Mouse (Mus musculus): Measurements from ENCODE around the gene Fam178b.

The Fam178b gene

GRCm38 (mm10) chr1:36588476-36589450, 94.2 kb downstream of the Fam178b start:
- peak; percentile 59 for DNase-seq (ENCODE audit: extremely low spot score)

- DNase-seq (ENCODE audit: extremely low spot score), result no peak
Observed at GRCm38 (mm10) chr1:36587860-36588259, 95.1 kb downstream of the Fam178b start.

- peak; percentile 36 for DNase-seq (ENCODE audit: extremely low spot score)
Observed at GRCm38 (mm10) chr1:36586288-36586687, 96.7 kb downstream of the Fam178b start.

GRCm38 (mm10) chr1:36583408-36584116, 99.4 kb downstream of the Fam178b start:
- no peak for DNase-seq (ENCODE audit: extremely low spot score)

GRCm38 (mm10) chr1:36582211-36582610, 100.8 kb downstream of the Fam178b start:
- DNase-seq (ENCODE audit: extremely low spot score), result no peak

GRCm38 (mm10) chr1:36581260-36581659, 101.7 kb downstream of the Fam178b start:
- DNase-seq (ENCODE audit: extremely low spot score), result no peak

GRCm38 (mm10) chr1:36580384-36581207, 102.4 kb downstream of the Fam178b start:
- peak; percentile 81 for DNase-seq (ENCODE audit: extremely low spot score)

- DNase-seq (ENCODE audit: extremely low spot score), result no peak
Observed at GRCm38 (mm10) chr1:36579974-36580383, 103.0 kb downstream of the Fam178b start.

GRCm38 (mm10) chr1:36576991-36577675, 105.8 kb downstream of the Fam178b start:
- no peak for DNase-seq (ENCODE audit: extremely low spot score)

GRCm38 (mm10) chr1:36575347-36575746, 107.6 kb downstream of the Fam178b start:
- no peak for DNase-seq (ENCODE audit: extremely low spot score)

- DNase-seq (ENCODE audit: extremely low spot score), result no peak
Observed at GRCm38 (mm10) chr1:36574196-36574955, 108.6 kb downstream of the Fam178b start.

GRCm38 (mm10) chr1:36573524-36573923, 109.5 kb downstream of the Fam178b start:
- DNase-seq (ENCODE audit: extremely low spot score), result no peak

GRCm38 (mm10) chr1:36572709-36573108, 110.3 kb downstream of the Fam178b start:
- no peak for DNase-seq (ENCODE audit: extremely low spot score)

GRCm38 (mm10) chr1:36572140-36572700, 110.8 kb downstream of the Fam178b start:
- DNase-seq (ENCODE audit: extremely low spot score), result no peak

GRCm38 (mm10) chr1:36571627-36572026, 111.4 kb downstream of the Fam178b start:
- DNase-seq (ENCODE audit: extremely low spot score), result no peak

GRCm38 (mm10) chr1:36570320-36570719, 112.7 kb downstream of the Fam178b start:
- DNase-seq (ENCODE audit: extremely low spot score), result no peak

- no peak for DNase-seq (ENCODE audit: extremely low spot score)
Observed at GRCm38 (mm10) chr1:36569694-36570276, 113.2 kb downstream of the Fam178b start.

GRCm38 (mm10) chr1:36568776-36569175, 114.2 kb downstream of the Fam178b start:
- no peak for DNase-seq (ENCODE audit: extremely low spot score)

- no peak for DNase-seq (ENCODE audit: extremely low spot score)
Observed at GRCm38 (mm10) chr1:36567818-36568603, 115.0 kb downstream of the Fam178b start.
